Comparison of ENCODE assay signal across 8 mouse cellular contexts in the genomic region with DNA sequence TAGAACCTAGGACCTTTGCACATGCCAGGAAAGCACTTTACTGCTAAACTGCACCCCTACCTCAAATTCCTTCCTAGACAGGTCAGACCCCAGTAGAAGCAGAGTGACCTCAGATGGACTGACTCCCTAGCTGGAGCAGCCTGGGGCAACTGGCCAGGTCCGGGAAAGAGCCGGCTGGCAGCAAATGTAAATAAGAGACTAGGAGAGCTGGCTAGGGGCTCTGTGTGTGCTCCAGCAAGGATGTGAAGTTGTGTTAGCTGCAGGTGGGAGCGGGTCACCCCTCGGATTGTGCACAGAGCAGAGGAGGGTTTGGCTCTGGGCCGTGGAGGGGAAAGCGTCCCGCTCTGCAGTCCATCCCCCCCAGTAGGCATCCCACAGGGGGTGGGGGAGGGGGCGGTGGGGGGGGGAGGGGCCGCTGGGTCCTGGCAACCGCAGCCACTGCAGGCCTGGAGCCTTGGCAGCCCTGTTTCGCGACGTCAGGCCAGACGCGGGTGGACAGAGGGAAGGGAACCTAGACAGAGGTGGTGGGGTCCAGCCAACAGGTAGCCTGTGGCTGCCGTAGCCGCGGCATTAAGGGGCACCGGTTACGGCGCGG. TPM values are rescaled to one million over a fixed set of nuclear protein-coding genes. Genes with fewer than 3 reads are reported as not detected.
DNase-seq lines count a peak whose midpoint lies in the region; ATAC-seq and TF ChIP-seq lines count a peak whose summit lies in the region.

A gene (plus strand): TSS at position 215 of the 595 bp plus-strand sequence.

- ATAC-seq in hindbrain, embryonic 16.5 days, result peak; percentile 5
- no peak for ATAC-seq in granulocyte monocyte progenitor cell, adult 5-6 weeks (replicated peaks; ENCODE audit: poor library complexity, severe bottlenecking)

- no peak for TF ChIP-seq CTCF in layer of hippocampus, adult 2 months (conservative IDR thresholded peaks at IDR 0.05)
- no peak for TF ChIP-seq CTCF in brain, embryonic 14.5 days (IDR thresholded peaks at IDR 0.05; ENCODE audit: borderline replicate concordance, extremely low read depth, insufficient read depth, insufficient read length)
- TF ChIP-seq CTCF in gastrocnemius, adult 2 months (IDR thresholded peaks at IDR 0.05), result no peak
- no peak for TF ChIP-seq CTCF in liver, adult 2 months (IDR thresholded peaks at IDR 0.05; ENCODE audit: low read depth, low read length)

- peaks cover 4% of the 10 kb centered on the region; the same call in 1 of the 2 replicates for H3K79me2 ChIP-seq in liver, adult 2 months (ENCODE audit: control insufficient read depth, insufficient read depth, low read length)

- peak within 1 kb of the TSS; percentile 66 for H3K4me2 ChIP-seq in hindbrain, embryonic 16.5 days (ENCODE audit: low read length)

- no peaks in the 10 kb centered on the region for H3K9me3 ChIP-seq in hindbrain, embryonic 16.5 days (ENCODE audit: control insufficient read depth, low read length)

- TF ChIP-seq POLR2A in brain, embryonic 14.5 days (IDR thresholded peaks at IDR 0.05; ENCODE audit: borderline replicate concordance, extremely low read depth, insufficient read depth, insufficient read length, poor library complexity, severe bottlenecking), result no peak
- 0 out of 2 replicates have a peak, but pooled peaks have one; percentile 43 for TF ChIP-seq POLR2A in liver, adult 2 months (IDR thresholded peaks at IDR 0.05; ENCODE audit: extremely low read depth, insufficient read depth, low read length)

- H3K36me3 ChIP-seq in hindbrain, embryonic 16.5 days (ENCODE audit: control insufficient read depth, insufficient read depth, low read length), result peaks cover 16% of the 10 kb centered on the region
- H3K36me3 ChIP-seq in liver, adult 2 months (ENCODE audit: control insufficient read depth, insufficient read depth, low read length), result peaks cover 8% of the 10 kb centered on the region

- peaks cover 24% of the 10 kb centered on the region for H3K4me1 ChIP-seq in hindbrain, embryonic 16.5 days (ENCODE audit: control insufficient read depth, insufficient read depth, low read depth, low read length)
- H3K4me1 ChIP-seq in liver, adult 2 months (ENCODE audit: control insufficient read depth, insufficient read depth, low read length), result peaks cover 21% of the 10 kb centered on the region

- intact Hi-C loops in gastrocnemius, adult 2 months (cut with DNase I), result loop anchor here (2.0 to 10.0 kb wide), 3 partner anchors 26 to 227 kb away; a partner anchor contains a TSS

- H3K27me3 ChIP-seq in hindbrain, embryonic 16.5 days (replicated peaks; ENCODE audit: control insufficient read depth, insufficient read depth, low read length), result peaks cover 20% of the 10 kb centered on the region
- no peaks in the 10 kb centered on the region for H3K27me3 ChIP-seq in liver, adult 2 months (ENCODE audit: control insufficient read depth, insufficient read depth, low read length)

- peak within 1 kb of the TSS; percentile 97 for H3K27ac ChIP-seq in layer of hippocampus, adult 2 months
- peak within 1 kb of the TSS; percentile 87 for H3K27ac ChIP-seq in gastrocnemius, adult 2 months
- H3K27ac ChIP-seq in hindbrain, embryonic 16.5 days (ENCODE audit: low read depth, low read length), result peak within 1 kb of the TSS; percentile 79
- H3K27ac ChIP-seq in liver, adult 2 months (replicated peaks; ENCODE audit: insufficient read depth, low read depth, low read length), result peak within 1 kb of the TSS; percentile 93

- under 1% methylated on average over 15 of the region's 22 CpGs for WGBS in hindbrain, embryonic 16.5 days
- 3% methylated on average over 14 of the region's 22 CpGs for WGBS in liver, adult 2 months

- peak within 1 kb of the TSS; percentile 85 for H3K4me3 ChIP-seq in layer of hippocampus, adult 2 months
- peak within 1 kb of the TSS; percentile 89 for H3K4me3 ChIP-seq in gastrocnemius, adult 2 months
- peak within 1 kb of the TSS; percentile 85 for H3K4me3 ChIP-seq in hindbrain, embryonic 16.5 days (ENCODE audit: low read length)
- H3K4me3 ChIP-seq in liver, adult 2 months (ENCODE audit: insufficient read depth, low read depth, low read length), result peak within 1 kb of the TSS; percentile 92

- DNase-seq in layer of hippocampus, adult 2 months (ENCODE audit: low spot score in 2 of 2), result peak in 1 of 2 experiments; percentile 34
- DNase-seq in layer of hippocampus, adult 8-10 months (ENCODE audit: low spot score in 2 of 2), result no peak
- peak; percentile 37 for DNase-seq in brain, embryonic 14.5 days (ENCODE audit: low read depth)
- DNase-seq in gastrocnemius, adult 2 months, result peak; percentile 69
- DNase-seq in liver, adult 2 months (ENCODE audit: extremely low read depth, low read depth, low spot score), result peak; percentile 80
- peak; percentile 32 for DNase-seq in neural tube, embryonic 10.5 days (ENCODE audit: extremely low spot score, low spot score)

- H3K9ac ChIP-seq in hindbrain, embryonic 16.5 days (ENCODE audit: low read depth, low read length), result peak within 1 kb of the TSS; percentile 87
- H3K9ac ChIP-seq in liver, adult 2 months (ENCODE audit: low read depth, low read length), result peak within 1 kb of the TSS; percentile 97

RNA-seq across cellular contexts. Expression of the gene that starts here (rescaled TPM):
- under 1 TPM in 1 of 2 experiments, not detected in 1; 0.64 TPM for total RNA-seq in layer of hippocampus, adult 2 months (2021)
- total RNA-seq in layer of hippocampus, adult 8-10 months (2022), result 1 to 10 TPM in 2 of 4 experiments, under 1 TPM in 2; 0.70 to 2.1 (median 1.4) TPM
- polyA plus RNA-seq in brain, embryonic 14.5 days (2012; rRNA removed), result 2.5 and 3.2 TPM in 2 replicates
- total RNA-seq in gastrocnemius, adult 2 months (2021), result not detected
- 5.1 and 6.3 TPM in 2 replicates for polyA plus RNA-seq in hindbrain, embryonic 16.5 days (2015; fragmentation: Nextera tagmentation; extraction: Ambion mirVana)
- 21.9 and 27.7 TPM in 2 replicates for total RNA-seq in liver, adult 2 months (2014; rRNA removed)
- polyA plus RNA-seq in liver, adult 2 months (2012; rRNA removed), result 45.6 and 57.7 TPM in 2 replicates
- total RNA-seq in granulocyte monocyte progenitor cell, adult 5-6 weeks (2014; fragmentation: Nextera tagmentation), result not detected in 2 replicates
- not detected in 2 replicates for total RNA-seq in granulocyte monocyte progenitor cell, adult 5-6 weeks (2017)

Comparison
In these comparisons a context has a peak if more than half of its experiments do, and no peak if none do; other contexts are left out.
1. Peak in DNase-seq, H3K4me3 ChIP-seq and H3K27ac ChIP-seq in gastrocnemius, adult 2 months; RNA of the gene not detected or under 1 TPM.
2. DNase-seq: peak in brain, embryonic 14.5 days (single experiment), liver, adult 2 months (single experiment) and neural tube, embryonic 10.5 days (single experiment); none in layer of hippocampus, adult 8-10 months (0 of 2).
3. Peak in every context shown above with its lines, with median percentiles within 50 percentile points of each other: H3K27ac ChIP-seq and H3K4me3 ChIP-seq.